8 mouse cellular contexts compared by ENCODE assay signal in genomic region chr5:135264548-135264947, GRCm38 (mm10). TPM values are rescaled to one million over a fixed set of nuclear protein-coding genes. Genes with fewer than 3 reads are reported as not detected.
DNase-seq lines count a peak whose midpoint lies in the region; ATAC-seq and TF ChIP-seq lines count a peak whose summit lies in the region.
"Had no signal": no experiment of that assay in that cellular context is flagged by ENCODE, and none has a peak within 500 bp of the region (broad histone marks: within the 10 kb centered on the region; RNA-seq: fewer than 3 reads in every experiment).

No protein-coding gene starts in this region.

- peak overlapping the region; percentile 41 for H3K4me2 ChIP-seq in intestine, embryonic 14.5 days (ENCODE audit: low read length)

- WGBS in embryonic facial prominence, embryonic 10.5 days = 27% methylated on average over 9 of the region's 9 CpGs
- WGBS in intestine, embryonic 14.5 days = 40% methylated on average over 9 of the region's 9 CpGs

- H3K4me1 ChIP-seq in ES-E14 (ENCODE audit: control insufficient read depth in 2 of 2, insufficient read depth in 2 of 2, low read length in 2 of 2, poor library complexity in 1 of 2) = peaks cover 0 to 4% of the 10 kb centered on the region in 2 experiments; a peak in 1 of 4 replicates
- peaks cover 21% of the 10 kb centered on the region for H3K4me1 ChIP-seq in embryonic facial prominence, embryonic 10.5 days
- peaks cover 6% of the 10 kb centered on the region for H3K4me1 ChIP-seq in intestine, embryonic 14.5 days (replicated peaks; ENCODE audit: control insufficient read depth, insufficient read depth, low read length)

- DNase-seq in ES-E14 (ENCODE audit: low read depth, low spot score) = no peak
- peak; percentile 71 for DNase-seq in embryonic facial prominence, embryonic 10.5 days (ENCODE audit: low spot score)
- no peak for DNase-seq in intestine, embryonic 14.5 days (ENCODE audit: low spot score)
- DNase-seq in gastrocnemius, adult 2 months = no peak
- no peak for DNase-seq in cerebellum, adult 9-10 months
- DNase-seq in spleen, postnatal 4 days (ENCODE audit: low spot score in 2 of 2) = no peak

- intact Hi-C loops in gastrocnemius, adult 2 months (cut with DNase I) = no loop called here

- H3K36me3 ChIP-seq in ES-E14 (ENCODE audit: control insufficient read depth, insufficient read depth, low read length, poor library complexity, severe bottlenecking) = no peaks in the 10 kb centered on the region
- H3K36me3 ChIP-seq in embryonic facial prominence, embryonic 10.5 days (replicated peaks) = no peaks in the 10 kb centered on the region
- no peaks in the 10 kb centered on the region for H3K36me3 ChIP-seq in intestine, embryonic 14.5 days (ENCODE audit: control insufficient read depth, insufficient read depth, low read length)

- no peak overlapping the region for H3K27ac ChIP-seq in ES-E14 (ENCODE audit: insufficient read depth, low read depth, low read length, poor library complexity, severe bottlenecking)
- H3K27ac ChIP-seq in embryonic facial prominence, embryonic 10.5 days (replicated peaks) = peak overlapping the region; percentile 85
- H3K27ac ChIP-seq in intestine, embryonic 14.5 days (ENCODE audit: low read depth) = peak overlapping the region; percentile 61
- H3K27ac ChIP-seq in gastrocnemius, adult 2 months = no peak overlapping the region

- no peaks in the 10 kb centered on the region for H3K27me3 ChIP-seq in embryonic facial prominence, embryonic 10.5 days (replicated peaks; ENCODE audit: low read depth, poor library complexity, severe bottlenecking)
- H3K27me3 ChIP-seq in intestine, embryonic 14.5 days (replicated peaks; ENCODE audit: control insufficient read depth, insufficient read depth, low read length) = no peaks in the 10 kb centered on the region

- H3K9me3 ChIP-seq in ES-E14 (ENCODE audit: control insufficient read depth, insufficient read depth, low read depth, low read length) = no peaks in the 10 kb centered on the region
- no peaks in the 10 kb centered on the region for H3K9me3 ChIP-seq in embryonic facial prominence, embryonic 10.5 days
- no peaks in the 10 kb centered on the region for H3K9me3 ChIP-seq in intestine, embryonic 14.5 days (ENCODE audit: control insufficient read depth, low read length)

- peak; percentile 58; the same call in 1 of the 2 replicates for ATAC-seq in intestine, embryonic 14.5 days (replicated peaks; ENCODE audit: low FRiP score, low TSS enrichment, low read depth)
- ATAC-seq in megakaryocyte progenitor cell, adult 5-6 weeks (replicated peaks; ENCODE audit: poor library complexity) = peak; percentile 96

- TF ChIP-seq CTCF in gastrocnemius, adult 2 months (IDR thresholded peaks at IDR 0.05) = no peak

- no peak overlapping the region for H3K9ac ChIP-seq in ES-E14 (ENCODE audit: insufficient read depth, low read depth, low read length, poor library complexity, severe bottlenecking)
- no peak overlapping the region for H3K9ac ChIP-seq in intestine, embryonic 14.5 days (ENCODE audit: low read length)

- peak overlapping the region; percentile 23 to 43; a peak in 2 of 4 replicates for H3K4me3 ChIP-seq in ES-E14 (ENCODE audit: insufficient read depth in 1 of 2, low read depth in 1 of 2, low read length in 2 of 2, poor library complexity in 1 of 2, severe bottlenecking in 1 of 2)
- H3K4me3 ChIP-seq in embryonic facial prominence, embryonic 10.5 days = peak overlapping the region; percentile 41
- H3K4me3 ChIP-seq in intestine, embryonic 14.5 days (ENCODE audit: low read depth, low read length) = no peak overlapping the region
- no peak overlapping the region for H3K4me3 ChIP-seq in gastrocnemius, adult 2 months

- in situ Hi-C loops in ES-E14 (cut with MboI; ENCODE audit: low sequenced_read_pairs in 2 of 2, unreplicated experiment in 2 of 2) = no loop called here

TF ChIP-seq in ES-E14, 5 proteins besides CTCF, POLR2A, EP300 and RAD21:
- TF ChIP-seq ZC3H11A (IDR thresholded peaks at IDR 0.05; ENCODE audit: borderline replicate concordance, low read depth, low read length) (no peak), HCFC1 (IDR thresholded peaks at IDR 0.05; ENCODE audit: borderline replicate concordance, insufficient read depth, low read length) (no peak), CHD2 (IDR thresholded peaks at IDR 0.05; ENCODE audit: low read depth, low read length) (no peak), ZNF384 (IDR thresholded peaks at IDR 0.05; ENCODE audit: low read depth, low read length) (no peak), MAFK (IDR thresholded peaks at IDR 0.05; ENCODE audit: insufficient read depth, low read depth, low read length) (no peak)

RNA-seq across cellular contexts. Expression of gene Fzd9, which starts 13.5 kb away (rescaled TPM):
- total RNA-seq in ES-E14 (2012; rRNA removed) = 9.4 and 18.2 TPM in 2 replicates
- 3.3 and 5.1 TPM in 2 replicates for polyA plus RNA-seq in embryonic facial prominence, embryonic 10.5 days (2016; fragmentation: Nextera tagmentation; extraction: Ambion mirVana)
- 0.65 and 1.2 TPM in 2 replicates for polyA plus RNA-seq in intestine, embryonic 14.5 days (2014; fragmentation: Nextera tagmentation; extraction: Ambion mirVana)
- total RNA-seq in megakaryocyte progenitor cell, adult 5-6 weeks (2015) = 0.42 and 0.59 TPM in 2 replicates
- 0.12 and 0.14 TPM in 2 replicates for total RNA-seq in megakaryocyte progenitor cell, adult 5-6 weeks (2017)
- total RNA-seq in gastrocnemius, adult 2 months (2021) = 10 to 100 TPM; 23.1 to 52.1 TPM
- total RNA-seq: neutrophil, adult 5-6 weeks had no signal

Comparison
In these comparisons a context has a peak if more than half of its experiments do, and no peak if none do; other contexts are left out.
1. H3K27ac ChIP-seq: peak in embryonic facial prominence, embryonic 10.5 days (single experiment) and intestine, embryonic 14.5 days (single experiment); none in ES-E14 (single experiment) and gastrocnemius, adult 2 months (single experiment).
2. H3K4me3 ChIP-seq: peak in ES-E14 (2 of 2) and embryonic facial prominence, embryonic 10.5 days (single experiment); none in intestine, embryonic 14.5 days (single experiment) and gastrocnemius, adult 2 months (single experiment).